Mouse (Mus musculus) liver, embryonic 15.5 days (tissue): Measurements from ENCODE around the gene Atpaf2. TPM values are rescaled to one million over a fixed set of nuclear protein-coding genes. Genes with fewer than 3 reads are reported as not detected.

Experiments used
- ATAC-seq: fragments of 200-750 bp; cut with Nextera tagmentation; 2 replicates; pipeline ENCODE4 v1.8.0; 2017; ENCODE audit warnings: moderate number of reproducible peaks, mild to moderate bottlenecking, moderate library complexity; ENCODE audit not compliant: insufficient read depth
- H3K27ac ChIP-seq: fragments of 300-500 bp; sonication (generic); replicated peaks from 2 replicates; pipeline ENCODE4 v1.5.1; 2015; ENCODE audit warnings: mild to moderate bottlenecking, inconsistent platforms
- H3K27me3 ChIP-seq: fragments of 300-500 bp; sonication (generic); 2 replicates; pipeline ENCODE4 v1.6.1; 2015; ENCODE audit warnings: mild to moderate bottlenecking, inconsistent platforms
- H3K36me3 ChIP-seq: fragments of 300-500 bp; sonication (generic); replicated peaks from 2 replicates; pipeline ENCODE4 v1.6.1; 2015; ENCODE audit warnings: moderate library complexity, mild to moderate bottlenecking, inconsistent platforms
- H3K4me1 ChIP-seq: fragments of 300-500 bp; sonication (generic); replicated peaks from 2 replicates; pipeline ENCODE4 v1.6.1; 2015; ENCODE audit warnings: inconsistent platforms
- H3K4me2 ChIP-seq: fragments of 300-500 bp; sonication (generic); 2 replicates; pipeline ENCODE4 v1.6.1; 2015; ENCODE audit warnings: moderate library complexity, mild to moderate bottlenecking, inconsistent platforms
- H3K4me3 ChIP-seq: fragments of 300-500 bp; sonication (generic); replicated peaks from 2 replicates; pipeline ENCODE4 v1.5.1; 2015; ENCODE audit warnings: mild to moderate bottlenecking, inconsistent platforms
- H3K9ac ChIP-seq: fragments of 300-500 bp; sonication (generic); 2 replicates; pipeline ENCODE4 v1.6.1; 2015; ENCODE audit warnings: moderate library complexity, mild to moderate bottlenecking, inconsistent platforms
- H3K9me3 ChIP-seq: fragments of 300-500 bp; sonication (generic); replicated peaks from 2 replicates; pipeline ENCODE4 v1.6.1; 2016; ENCODE audit warnings: inconsistent platforms
- WGBS: fragments of 180-500 bp; shearing (Covaris S2); methylation state at CpG from one replicate; pipeline ENCODE4 v1.1.7; 2015; ENCODE audit warnings: mixed read lengths; ENCODE audit not compliant: insufficient replicate concordance; 5-methylcytosine and 5-hydroxymethylcytosine counted together
- polyA plus RNA-seq: library from polyadenylated mRNA; unstranded; fragments of >200 nt; fragmentation: Nextera tagmentation; extraction: Ambion mirVana; gene quantifications from 2 replicates; pipeline ENCODE4 v1.2.1, GENCODE M21; 2015

The Atpaf2 gene
- polyA plus RNA-seq, 1 experiment from 2014 or later = 29.7 TPM

DNA sequence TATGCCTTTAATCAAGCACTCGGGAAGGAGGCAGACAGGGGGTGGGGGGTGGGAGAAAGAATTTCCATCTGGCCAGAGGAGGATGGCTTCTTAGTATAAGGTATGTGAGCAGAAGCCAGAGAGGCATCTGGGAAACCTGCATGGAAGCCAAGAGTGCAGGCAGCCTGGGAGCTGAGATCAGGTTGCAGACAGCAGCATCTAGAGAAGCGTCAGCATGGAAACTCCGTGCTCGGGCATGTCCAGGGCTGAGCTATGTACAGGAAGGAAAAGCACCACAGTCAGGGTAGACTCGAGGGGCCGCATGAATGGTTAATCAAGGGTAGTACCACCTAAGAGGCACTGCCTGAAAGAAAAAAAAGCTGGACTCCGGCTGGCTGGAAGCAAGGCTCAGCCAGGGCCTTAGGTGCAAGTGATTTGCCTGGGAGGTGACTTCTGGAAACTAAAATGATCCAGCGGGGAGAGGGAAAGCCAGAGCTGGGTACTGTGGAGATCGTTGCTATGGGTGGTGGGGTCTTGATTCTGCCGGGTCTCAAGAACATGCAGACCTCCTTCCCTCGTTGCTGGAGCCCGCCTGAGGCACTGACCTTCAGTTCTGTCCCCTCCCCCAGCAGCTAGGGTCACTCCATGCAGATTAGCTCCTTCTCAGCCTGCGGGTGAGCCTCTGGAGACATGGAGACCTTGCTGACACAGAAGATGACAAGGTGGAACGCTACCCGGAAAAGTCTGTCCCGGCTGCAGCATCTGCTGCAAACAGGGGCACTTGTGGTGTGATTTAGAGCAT lies 51.8 kb downstream of the Atpaf2 start:
- no peak overlapping the region for H3K27ac ChIP-seq

GRCm38 (mm10) chr11:60360631-60361201 lies 57.5 kb downstream of the Atpaf2 start:
- no peak for ATAC-seq
- Histone ChIP-seq H3K9me3 (no peaks in the 10 kb centered on the region), H3K4me3 (no peak overlapping the region), H3K4me2 (no peak overlapping the region), H3K36me3 (no peaks in the 10 kb centered on the region), H3K4me1 (no peaks in the 10 kb centered on the region), H3K9ac (no peak overlapping the region), H3K27ac (no peak overlapping the region), H3K27me3 (0 out of 2 replicates have a peak, but pooled peaks cover 9% of the 10 kb centered on the region)
- WGBS = 54% methylated on average over 5 of the region's 5 CpGs

More for the DNA sequence above, 51.8 kb downstream of the Atpaf2 start:
- Histone ChIP-seq H3K27me3 (peaks cover 12% of the 10 kb centered on the region; the same call in 1 of the 2 replicates), H3K4me3 (no peak overlapping the region), H3K9me3 (no peaks in the 10 kb centered on the region), H3K36me3 (no peaks in the 10 kb centered on the region), H3K9ac (no peak overlapping the region), H3K4me1 (no peaks in the 10 kb centered on the region), H3K4me2 (no peak overlapping the region)
- ATAC-seq = no peak
- 38% methylated on average over 16 of the region's 16 CpGs for WGBS

GRCm38 (mm10) chr11:60359936-60360335 lies 58.3 kb downstream of the Atpaf2 start:
- Histone ChIP-seq H3K9me3 (no peaks in the 10 kb centered on the region), H3K4me1 (no peaks in the 10 kb centered on the region), H3K4me3 (no peak overlapping the region), H3K9ac (no peak overlapping the region), H3K27me3 (0 out of 2 replicates have a peak, but pooled peaks cover 6% of the 10 kb centered on the region), H3K36me3 (no peaks in the 10 kb centered on the region), H3K4me2 (no peak overlapping the region), H3K27ac (no peak overlapping the region)
- ATAC-seq = no peak
- 70% methylated on average over 1 of the region's 1 CpGs for whole genome bisulfite sequencing

GRCm38 (mm10) chr11:60359138-60359537 lies 59.1 kb downstream of the Atpaf2 start:
- H3K4me1 ChIP-seq = no peaks in the 10 kb centered on the region
- H3K9me3 ChIP-seq = no peaks in the 10 kb centered on the region
- 40% methylated on average over 5 of the region's 5 CpGs for WGBS
- 0 out of 2 replicates have a peak, but pooled peaks cover 6% of the 10 kb centered on the region for H3K27me3 ChIP-seq
- no peak overlapping the region for H3K9ac ChIP-seq
- H3K27ac ChIP-seq = no peak overlapping the region
- no peak for ATAC-seq
- no peak overlapping the region for H3K4me3 ChIP-seq
- no peak overlapping the region for H3K4me2 ChIP-seq
- no peaks in the 10 kb centered on the region for H3K36me3 ChIP-seq

GRCm38 (mm10) chr11:60358548-60358947 lies 59.7 kb downstream of the Atpaf2 start:
- Histone ChIP-seq H3K27me3 (0 out of 2 replicates have a peak, but pooled peaks cover 6% of the 10 kb centered on the region), H3K9ac (no peak overlapping the region), H3K36me3 (no peaks in the 10 kb centered on the region), H3K4me3 (no peak overlapping the region), H3K9me3 (no peaks in the 10 kb centered on the region), H3K27ac (no peak overlapping the region), H3K4me1 (peaks cover 3% of the 10 kb centered on the region), H3K4me2 (no peak overlapping the region)
- no peak for ATAC-seq
- WGBS = 57% methylated on average over 7 of the region's 7 CpGs

DNA sequence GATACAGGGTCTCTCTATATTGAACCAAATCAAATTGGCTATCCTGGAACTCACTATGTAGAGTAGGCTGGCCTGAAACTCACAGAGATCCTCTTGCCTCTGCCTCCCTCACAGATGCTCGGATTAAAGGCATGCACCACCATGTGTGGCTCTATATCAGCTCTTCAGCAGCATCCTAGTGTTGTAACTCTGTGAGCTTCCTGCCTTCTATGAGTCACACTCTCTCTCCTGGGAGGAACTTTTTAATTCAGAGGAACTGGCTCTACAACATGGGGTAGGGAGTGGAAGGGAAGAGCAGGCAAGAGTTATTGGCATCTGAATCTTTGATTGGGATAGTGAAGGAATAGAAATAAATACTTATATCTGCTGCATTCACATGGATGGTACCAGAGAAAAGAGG lies 61.1 kb downstream of the Atpaf2 start:
- 25% methylated on average over 1 of the region's 1 CpGs for WGBS
- H3K4me1 ChIP-seq = peaks cover 12% of the 10 kb centered on the region
- no peak for ATAC-seq
- 0 out of 2 replicates have a peak, but pooled peaks cover 6% of the 10 kb centered on the region for H3K27me3 ChIP-seq
- H3K27ac ChIP-seq = no peak overlapping the region
- H3K4me2 ChIP-seq = no peak overlapping the region
- H3K9ac ChIP-seq = no peak overlapping the region
- no peaks in the 10 kb centered on the region for H3K9me3 ChIP-seq
- no peaks in the 10 kb centered on the region for H3K36me3 ChIP-seq
- no peak overlapping the region for H3K4me3 ChIP-seq

GRCm38 (mm10) chr11:60355952-60356351 lies 62.3 kb downstream of the Atpaf2 start:
- H3K4me2 ChIP-seq = no peak overlapping the region
- H3K36me3 ChIP-seq = no peaks in the 10 kb centered on the region
- 83% methylated on average over 2 of the region's 2 CpGs for WGBS
- no peak overlapping the region for H3K27ac ChIP-seq
- no peak overlapping the region for H3K4me3 ChIP-seq
- H3K4me1 ChIP-seq = peaks cover 24% of the 10 kb centered on the region
- H3K27me3 ChIP-seq = 0 out of 2 replicates have a peak, but pooled peaks cover 6% of the 10 kb centered on the region
- ATAC-seq = no peak
- no peak overlapping the region for H3K9ac ChIP-seq
- H3K9me3 ChIP-seq = no peaks in the 10 kb centered on the region

DNA sequence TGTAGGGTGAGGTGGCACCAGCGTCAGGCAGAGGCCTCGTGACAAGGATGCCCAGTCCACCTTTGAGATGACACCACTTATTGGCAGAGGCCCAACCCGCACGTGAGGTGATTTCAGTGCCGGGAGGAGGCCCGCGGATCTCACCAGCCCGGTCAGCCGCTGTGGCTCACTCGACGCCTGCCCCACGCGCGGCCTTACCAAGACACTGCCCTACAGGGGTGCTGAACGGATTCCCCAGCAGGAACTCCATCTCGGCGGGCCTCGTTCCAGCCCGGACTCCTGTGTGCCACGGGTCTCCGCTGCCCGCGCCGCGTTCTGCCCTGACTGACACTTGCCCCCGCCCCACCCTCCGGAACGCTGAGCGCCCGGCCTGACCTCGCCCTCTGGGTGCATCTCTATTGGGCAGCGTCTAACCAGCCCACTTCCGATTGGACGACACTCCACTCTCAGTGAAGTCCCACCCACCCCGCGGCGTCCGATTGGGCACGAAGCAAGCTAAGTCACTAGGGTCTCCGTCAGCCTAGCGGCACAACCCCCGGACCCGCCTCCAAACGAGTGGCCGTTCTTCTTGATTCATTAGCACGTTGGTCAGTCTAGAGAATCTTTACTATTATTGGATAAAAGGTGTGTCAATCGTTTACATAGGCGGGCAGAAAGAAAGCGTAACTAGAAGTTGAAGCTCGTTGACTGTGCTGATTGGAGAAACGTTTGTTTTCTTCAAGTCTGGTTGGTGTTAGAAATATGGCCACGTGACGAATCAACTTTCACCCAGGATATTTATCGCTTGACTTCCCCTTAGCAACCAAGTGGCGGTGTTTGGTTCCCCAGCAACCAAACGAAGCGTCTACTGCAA lies 65.5 kb downstream of the Atpaf2 start, which contains the start of the genes Tom1l2 and Drc3:
Gene Tom1l2, minus strand, starts transcription at position 347 of the 853 bp plus-strand sequence.
Gene Drc3, plus strand, starts transcription at position 771 of the 853 bp plus-strand sequence.
- peak within 1 kb of the TSS; percentile 77 for H3K9ac ChIP-seq
- no peaks in the 10 kb centered on the region for H3K27me3 ChIP-seq
- peak; percentile 99 for ATAC-seq
- peaks cover 41% of the 10 kb centered on the region for H3K4me1 ChIP-seq
- H3K9me3 ChIP-seq = no peaks in the 10 kb centered on the region
- under 1% methylated on average over 57 of the region's 57 CpGs for WGBS
- H3K4me2 ChIP-seq = peak within 1 kb of the TSS; percentile 95
- H3K36me3 ChIP-seq = no peaks in the 10 kb centered on the region
- peak within 1 kb of the TSS; percentile 83 for H3K4me3 ChIP-seq
- peak within 1 kb of the TSS; percentile 86 for H3K27ac ChIP-seq

DNA sequence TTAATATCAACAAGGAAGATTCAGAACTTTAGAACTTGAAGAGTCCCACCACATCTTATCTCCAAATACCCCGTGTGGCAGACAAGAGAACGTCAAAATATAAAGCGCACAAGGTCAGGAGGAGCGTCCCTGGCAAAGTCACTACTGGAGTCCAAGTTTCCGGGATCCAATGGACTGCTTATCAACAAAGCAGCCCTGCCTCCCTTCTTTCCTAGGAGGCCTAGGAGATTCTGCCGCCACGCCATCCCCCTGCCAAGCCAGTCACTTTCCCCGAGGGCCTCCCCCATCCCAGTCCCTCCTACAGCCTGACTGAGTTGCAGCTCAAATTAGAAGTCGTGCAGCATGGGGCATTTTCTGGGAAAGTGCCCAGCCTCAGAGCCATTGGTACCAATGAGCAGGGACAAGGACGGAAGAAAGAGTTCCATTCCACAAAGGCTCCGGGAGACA lies 66.3 kb downstream of the Atpaf2 start:
- H3K9ac ChIP-seq = peak overlapping the region; percentile 77
- no peak for ATAC-seq
- peak overlapping the region; percentile 86 for H3K27ac ChIP-seq
- H3K27me3 ChIP-seq = no peaks in the 10 kb centered on the region
- H3K4me2 ChIP-seq = peak overlapping the region; percentile 95
- peak overlapping the region; percentile 83 for H3K4me3 ChIP-seq
- WGBS = 16% methylated on average over 11 of the region's 11 CpGs
- H3K4me1 ChIP-seq = peaks cover 41% of the 10 kb centered on the region
- no peaks in the 10 kb centered on the region for H3K9me3 ChIP-seq
- H3K36me3 ChIP-seq = no peaks in the 10 kb centered on the region

- no peaks in the 10 kb centered on the region for H3K27me3 ChIP-seq
- H3K4me3 ChIP-seq = peak overlapping the region; percentile 83
- peaks cover 45% of the 10 kb centered on the region for H3K4me1 ChIP-seq
- H3K27ac ChIP-seq = peak overlapping the region; percentile 86
- no peaks in the 10 kb centered on the region for H3K36me3 ChIP-seq
- whole genome bisulfite sequencing = 57% methylated on average over 2 of the region's 2 CpGs
- peak overlapping the region; percentile 77; the same call in 1 of the 2 replicates for H3K9ac ChIP-seq
- H3K4me2 ChIP-seq = peak overlapping the region; percentile 95
- ATAC-seq = no peak
- H3K9me3 ChIP-seq = no peaks in the 10 kb centered on the region
Observed at GRCm38 (mm10) chr11:60351388-60351787, 66.9 kb downstream of the Atpaf2 start.
